Mouse (Mus musculus) intestine, embryonic 16.5 days (tissue): ENCODE measurements around the gene Stat4. TPM values are rescaled to one million over a fixed set of nuclear protein-coding genes. Genes with fewer than 3 reads are reported as not detected.

Source experiments
- ATAC-seq: fragments of 200-750 bp; cut with Nextera tagmentation; 2 replicates; pipeline ENCODE4 v1.8.0; 2017; ENCODE audit warnings: moderate TSS enrichment, moderate library complexity
- H3K27ac ChIP-seq: fragments of 300-500 bp; sonication (generic); 2 replicates; pipeline ENCODE4 v1.5.1; 2014; ENCODE audit warnings: mild to moderate bottlenecking, low read length
- H3K27me3 ChIP-seq: fragments of 300-500 bp; sonication (generic); replicated peaks from 2 replicates; pipeline ENCODE4 v1.6.1; 2014; ENCODE audit warnings: low read length, control low read depth, mixed read lengths; ENCODE audit not compliant: control insufficient read depth, insufficient read depth
- H3K36me3 ChIP-seq: fragments of 300-500 bp; sonication (generic); 2 replicates; pipeline ENCODE4 v1.6.1; 2014; ENCODE audit warnings: low read length, control low read depth; ENCODE audit not compliant: control insufficient read depth, insufficient read depth
- H3K4me1 ChIP-seq: fragments of 300-500 bp; sonication (generic); 2 replicates; pipeline ENCODE4 v1.6.1; 2014; ENCODE audit warnings: low read length, control low read depth, mixed read lengths; ENCODE audit not compliant: control insufficient read depth, insufficient read depth
- H3K4me2 ChIP-seq: fragments of 300-500 bp; sonication (generic); 2 replicates; pipeline ENCODE4 v1.6.1; 2014; ENCODE audit warnings: low read depth, low read length, control low read depth
- H3K4me3 ChIP-seq: fragments of 300-500 bp; sonication (generic); 2 replicates; pipeline ENCODE4 v1.5.1; 2014; ENCODE audit warnings: mild to moderate bottlenecking, low read length
- H3K9ac ChIP-seq: fragments of 300-500 bp; sonication (generic); 2 replicates; pipeline ENCODE4 v1.6.1; 2014; ENCODE audit warnings: low read depth, low read length
- H3K9me3 ChIP-seq: fragments of 300-500 bp; sonication (generic); 2 replicates; pipeline ENCODE4 v1.6.1; 2016; ENCODE audit warnings: low read length, control low read depth; ENCODE audit not compliant: control insufficient read depth
- WGBS: fragments of 180-500 bp; shearing (Covaris S2); extraction: QIAGEN DNeasy Blood & Tissue Kit; methylation state at CpG from one replicate; pipeline ENCODE4 v1.1.7; 2014; 5-methylcytosine and 5-hydroxymethylcytosine counted together
- polyA plus RNA-seq: library from polyadenylated mRNA; unstranded; fragments of >200 nt; fragmentation: Nextera tagmentation; extraction: Ambion mirVana; gene quantifications from 2 replicates; pipeline ENCODE4 v1.2.1, GENCODE M21; 2015

Gene Stat4
- polyA plus RNA-seq, 1 experiment from 2014 or later: 1.5 TPM

DNA sequence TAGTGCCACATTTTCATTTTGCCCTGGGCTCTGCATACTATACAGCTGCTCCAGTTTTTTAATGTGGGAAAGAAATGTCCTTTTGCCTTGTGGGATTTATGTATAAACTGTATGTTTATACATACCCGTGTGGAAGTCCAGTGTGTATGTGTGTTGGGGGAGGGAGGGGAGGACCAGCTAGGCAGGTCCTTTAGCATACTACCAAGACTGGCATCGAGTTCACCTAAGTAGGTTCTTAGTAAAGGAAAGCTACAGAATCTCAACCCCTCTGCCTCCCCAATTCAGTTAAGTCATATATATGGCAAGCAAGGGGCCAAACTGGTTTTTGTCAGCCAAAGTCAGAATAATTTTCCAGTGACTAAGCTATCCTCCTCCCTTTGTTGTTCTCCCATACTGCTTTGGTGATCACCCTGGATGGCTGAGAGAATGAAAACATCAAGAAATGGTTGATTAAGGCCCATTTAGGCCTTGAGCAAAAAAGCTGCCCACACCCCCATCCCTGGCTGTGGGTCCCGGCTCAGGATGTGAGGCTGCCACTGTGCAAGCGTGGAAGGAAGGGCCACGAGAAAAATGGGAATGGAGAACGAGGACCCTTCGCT is 126.2 kb downstream of the Stat4 start:
- H3K4me2 ChIP-seq: peak overlapping the region; percentile 54
- H3K4me1 ChIP-seq: peaks cover 5% of the 10 kb centered on the region
- peak overlapping the region; percentile 42 for H3K4me3 ChIP-seq
- peak; percentile 50 for ATAC-seq
- 18% methylated on average over 7 of the region's 7 CpGs for WGBS
- no peaks in the 10 kb centered on the region for H3K9me3 ChIP-seq
- no peaks in the 10 kb centered on the region for H3K36me3 ChIP-seq
- H3K9ac ChIP-seq: peak overlapping the region; percentile 58
- peak overlapping the region; percentile 43 for H3K27ac ChIP-seq
- H3K27me3 ChIP-seq: no peaks in the 10 kb centered on the region

GRCm38 (mm10) chr1:52113666-52114069 is 126.7 kb downstream of the Stat4 start:
- Histone ChIP-seq H3K4me3 (peak overlapping the region; percentile 42), H3K36me3 (no peaks in the 10 kb centered on the region), H3K4me1 (peaks cover 5% of the 10 kb centered on the region), H3K4me2 (peak overlapping the region; percentile 54), H3K27ac (peak overlapping the region; percentile 43), H3K27me3 (no peaks in the 10 kb centered on the region), H3K9ac (peak overlapping the region; percentile 58), H3K9me3 (no peaks in the 10 kb centered on the region)
- WGBS: under 1% methylated on average over 32 of the region's 32 CpGs
- ATAC-seq: peak; percentile 97

DNA sequence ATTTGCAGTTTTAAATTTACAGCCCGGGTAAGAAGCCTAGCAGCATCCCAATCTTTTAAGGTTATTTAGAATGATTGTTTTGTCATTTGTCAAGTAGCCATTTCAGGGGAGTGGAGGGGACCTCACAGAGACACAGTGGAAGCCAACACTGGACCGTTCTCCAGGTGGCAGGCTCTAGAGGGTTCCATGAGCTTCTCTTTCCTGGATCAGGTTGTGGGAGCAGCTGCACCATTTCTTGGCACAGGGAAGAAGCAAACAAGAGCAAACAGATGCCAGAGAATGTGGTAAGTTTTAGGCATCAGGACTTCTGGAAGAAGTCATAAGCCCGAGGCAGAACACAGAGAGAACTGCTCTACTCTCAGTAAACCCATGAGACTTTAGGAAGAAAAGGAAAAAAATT is 129.5 kb downstream of the Stat4 start:
- Histone ChIP-seq H3K9ac (no peak overlapping the region), H3K4me3 (no peak overlapping the region), H3K36me3 (no peaks in the 10 kb centered on the region), H3K9me3 (no peaks in the 10 kb centered on the region), H3K4me1 (peaks cover 5% of the 10 kb centered on the region), H3K4me2 (no peak overlapping the region), H3K27ac (no peak overlapping the region), H3K27me3 (no peaks in the 10 kb centered on the region)
- WGBS: 73% methylated on average over 3 of the region's 3 CpGs
- no peak for ATAC-seq

GRCm38 (mm10) chr1:52117777-52118176 is 130.8 kb downstream of the Stat4 start:
- WGBS: 90% methylated on average over 1 of the region's 1 CpGs
- no peak overlapping the region for H3K27ac ChIP-seq

GRCm38 (mm10) chr1:52118860-52119591 is 132.1 kb downstream of the Stat4 start, which contains the start of gene Stat1:
Gene Stat1, plus strand, starts transcription at chr1:52119440.
- WGBS: 4% methylated on average over 37 of the region's 37 CpGs
- peak within 1 kb of the TSS; percentile 79 for H3K27ac ChIP-seq
- H3K36me3 ChIP-seq: no peaks in the 10 kb centered on the region
- peak; percentile 97 for ATAC-seq
- peak within 1 kb of the TSS; percentile 86 for H3K9ac ChIP-seq
- peak within 1 kb of the TSS; percentile 91 for H3K4me3 ChIP-seq
- H3K4me1 ChIP-seq: no peaks in the 10 kb centered on the region
- H3K9me3 ChIP-seq: no peaks in the 10 kb centered on the region
- no peaks in the 10 kb centered on the region for H3K27me3 ChIP-seq
- H3K4me2 ChIP-seq: peak within 1 kb of the TSS; percentile 79

More at GRCm38 (mm10) chr1:52117777-52118176, 130.8 kb downstream of the Stat4 start:
- peaks cover 5% of the 10 kb centered on the region for H3K4me1 ChIP-seq
- no peak overlapping the region for H3K4me3 ChIP-seq
- H3K36me3 ChIP-seq: no peaks in the 10 kb centered on the region
- no peak overlapping the region for H3K4me2 ChIP-seq
- no peak overlapping the region for H3K9ac ChIP-seq
- H3K9me3 ChIP-seq: no peaks in the 10 kb centered on the region
- ATAC-seq: no peak
- H3K27me3 ChIP-seq: no peaks in the 10 kb centered on the region

GRCm38 (mm10) chr1:52119691-52120090 is 132.7 kb downstream of the Stat4 start:
- Histone ChIP-seq H3K4me3 (peak overlapping the region; percentile 91), H3K27me3 (no peaks in the 10 kb centered on the region), H3K9ac (peak overlapping the region; percentile 86), H3K4me1 (no peaks in the 10 kb centered on the region), H3K4me2 (peak overlapping the region; percentile 79), H3K36me3 (no peaks in the 10 kb centered on the region), H3K9me3 (no peaks in the 10 kb centered on the region), H3K27ac (peak overlapping the region; percentile 79)
- under 1% methylated on average over 20 of the region's 20 CpGs for WGBS
- peak; percentile 71 for ATAC-seq

GRCm38 (mm10) chr1:52120191-52120590 is 133.2 kb downstream of the Stat4 start:
- peak overlapping the region; percentile 91 for H3K4me3 ChIP-seq
- H3K27me3 ChIP-seq: no peaks in the 10 kb centered on the region
- H3K27ac ChIP-seq: no peak overlapping the region
- no peaks in the 10 kb centered on the region for H3K9me3 ChIP-seq
- no peaks in the 10 kb centered on the region for H3K36me3 ChIP-seq
- WGBS: 35% methylated on average over 10 of the region's 10 CpGs
- no peaks in the 10 kb centered on the region for H3K4me1 ChIP-seq
- peak overlapping the region; percentile 79 for H3K4me2 ChIP-seq
- ATAC-seq: no peak
- 0 out of 2 replicates have a peak overlapping the region, but pooled peaks have one; percentile 86 for H3K9ac ChIP-seq

DNA sequence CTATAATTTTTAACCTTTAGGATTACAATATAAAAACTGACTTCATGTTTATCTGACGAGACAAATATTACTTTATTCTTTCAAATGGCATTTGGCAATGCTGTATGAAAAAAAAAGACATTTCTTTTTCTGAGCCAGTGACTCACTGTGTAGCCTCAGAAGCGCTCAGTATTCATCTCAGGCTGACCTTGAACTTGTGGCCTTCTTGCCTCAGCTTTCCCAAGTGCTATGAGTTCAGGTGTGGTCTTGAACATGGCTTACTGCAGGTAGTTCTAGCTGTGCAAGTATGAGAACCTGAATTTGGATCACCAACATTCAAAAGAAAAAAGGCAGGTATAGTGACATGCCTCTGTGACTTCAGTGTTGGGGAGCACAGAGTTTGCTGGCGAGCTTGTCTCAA is 134.1 kb downstream of the Stat4 start:
- Histone ChIP-seq H3K4me3 (no peak overlapping the region), H3K27ac (no peak overlapping the region), H3K27me3 (no peaks in the 10 kb centered on the region), H3K4me2 (no peak overlapping the region), H3K4me1 (no peaks in the 10 kb centered on the region), H3K9ac (no peak overlapping the region), H3K9me3 (no peaks in the 10 kb centered on the region), H3K36me3 (no peaks in the 10 kb centered on the region)
- WGBS: 88% methylated on average over 3 of the region's 3 CpGs
- ATAC-seq: no peak

DNA sequence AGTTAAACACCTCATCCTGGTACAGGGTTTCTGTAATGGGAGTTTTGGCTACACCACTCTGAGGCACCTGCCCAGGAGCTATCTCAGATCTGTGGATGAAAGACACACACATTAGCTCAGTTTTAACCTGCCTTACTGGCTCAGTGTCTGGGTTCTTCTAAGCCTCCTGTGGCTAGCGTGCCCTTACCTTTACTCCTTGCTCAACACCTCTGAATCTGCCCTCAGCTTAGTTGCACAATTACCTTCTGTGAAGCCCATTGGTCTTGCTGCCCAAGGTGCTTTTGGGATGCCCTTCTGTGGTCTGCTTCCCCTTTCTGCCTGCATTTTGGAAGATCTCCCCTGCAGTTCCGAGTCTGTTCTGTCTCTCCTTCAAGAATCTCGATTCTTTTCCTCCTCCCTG is 137.9 kb downstream of the Stat4 start:
- no peak overlapping the region for H3K9ac ChIP-seq
- WGBS: 69% methylated on average over 3 of the region's 3 CpGs
- no peaks in the 10 kb centered on the region for H3K4me1 ChIP-seq
- H3K4me2 ChIP-seq: no peak overlapping the region
- H3K27me3 ChIP-seq: no peaks in the 10 kb centered on the region
- no peak overlapping the region for H3K27ac ChIP-seq
- peaks cover 8% of the 10 kb centered on the region; the same call in 1 of the 2 replicates for H3K36me3 ChIP-seq
- no peak for ATAC-seq
- no peak overlapping the region for H3K4me3 ChIP-seq
- H3K9me3 ChIP-seq: no peaks in the 10 kb centered on the region
